Mouse (Mus musculus) heart, embryonic 16.5 days (tissue): Measurements from ENCODE around the gene Kctd7. TPM values are rescaled to one million over a fixed set of nuclear protein-coding genes. Genes with fewer than 3 reads are reported as not detected.

Experiments
- ATAC-seq: fragments of 200-750 bp; cut with Nextera tagmentation; replicated peaks from 2 replicates; pipeline ENCODE4 v1.8.0; 2017; ENCODE audit warnings: moderate number of reproducible peaks; ENCODE audit not compliant: insufficient read depth, low FRiP score; ENCODE audit errors: extremely low read depth
- H3K27ac ChIP-seq: fragments of 300-500 bp; sonication (generic); 2 replicates; pipeline ENCODE4 v1.5.1; 2014; ENCODE audit warnings: mild to moderate bottlenecking, low read length, control low read depth, moderate library complexity
- H3K27me3 ChIP-seq: fragments of 300-500 bp; sonication (generic); 2 replicates; pipeline ENCODE4 v1.6.1; 2014; ENCODE audit warnings: low read length, mixed read lengths; ENCODE audit not compliant: control insufficient read depth, insufficient read depth
- H3K36me3 ChIP-seq: fragments of 300-500 bp; sonication (generic); 2 replicates; pipeline ENCODE4 v1.6.1; 2014; ENCODE audit not compliant: control insufficient read depth, insufficient read depth
- H3K4me1 ChIP-seq: fragments of 300-500 bp; sonication (generic); 2 replicates; pipeline ENCODE4 v1.6.1; 2014; ENCODE audit warnings: low read length, mixed read lengths; ENCODE audit not compliant: control insufficient read depth, insufficient read depth
- H3K4me2 ChIP-seq: fragments of 300-500 bp; sonication (generic); 2 replicates; pipeline ENCODE4 v1.6.1; 2014; ENCODE audit warnings: low read depth, mild to moderate bottlenecking, control low read depth, low read length
- H3K4me3 ChIP-seq: fragments of 300-500 bp; sonication (generic); 2 replicates; pipeline ENCODE4 v1.5.1; 2014; ENCODE audit warnings: mild to moderate bottlenecking, control low read depth, low read length
- H3K9ac ChIP-seq: fragments of 300-500 bp; sonication (generic); 2 replicates; pipeline ENCODE4 v1.6.1; 2014; ENCODE audit warnings: low read length, control low read depth
- H3K9me3 ChIP-seq: fragments of 300-500 bp; sonication (generic); replicated peaks from 2 replicates; pipeline ENCODE4 v1.6.1; 2016; ENCODE audit warnings: low read length; ENCODE audit not compliant: control insufficient read depth
- WGBS: fragments of 180-500 bp; shearing (Covaris S2); extraction: QIAGEN DNeasy Blood & Tissue Kit; methylation state at CpG from one replicate; pipeline ENCODE4 v1.1.7; 2014; 5-methylcytosine and 5-hydroxymethylcytosine counted together
- polyA plus RNA-seq: library from polyadenylated mRNA; unstranded; fragments of >200 nt; fragmentation: Nextera tagmentation; extraction: Ambion mirVana; gene quantifications from 2 replicates; pipeline ENCODE4 v1.2.1, GENCODE M21; 2015

The Kctd7 gene
- polyA plus RNA-seq, 1 experiment from 2014 or later: 5.5 TPM

DNA sequence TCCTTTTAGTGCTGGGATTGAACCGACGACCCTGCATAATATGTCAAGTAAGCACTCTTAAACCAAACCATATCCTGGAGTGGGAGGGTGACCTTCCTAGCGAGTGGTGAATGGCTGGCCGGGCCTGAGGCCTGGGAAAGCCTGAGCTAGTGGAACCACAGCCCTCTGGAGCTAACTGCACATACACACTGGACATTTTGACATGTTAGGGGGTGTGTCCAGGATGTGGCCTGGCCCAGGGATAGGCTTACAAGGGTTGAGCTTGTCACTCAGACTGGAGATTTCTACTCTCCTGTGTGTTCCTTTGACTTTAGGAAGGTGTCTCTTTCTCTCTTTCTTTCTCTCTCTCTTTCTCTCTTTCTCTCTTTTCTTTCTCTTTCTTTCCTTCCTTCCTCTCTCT lies 13.9 kb downstream of the Kctd7 start:
- Histone ChIP-seq H3K27ac (no peak overlapping the region), H3K4me3 (no peak overlapping the region), H3K27me3 (no peaks in the 10 kb centered on the region), H3K9ac (no peak overlapping the region), H3K36me3 (no peaks in the 10 kb centered on the region), H3K4me2 (no peak overlapping the region), H3K4me1 (peaks cover 2% of the 10 kb centered on the region), H3K9me3 (no peaks in the 10 kb centered on the region)
- 84% methylated on average over 4 of the region's 4 CpGs for WGBS
- ATAC-seq: no peak

DNA sequence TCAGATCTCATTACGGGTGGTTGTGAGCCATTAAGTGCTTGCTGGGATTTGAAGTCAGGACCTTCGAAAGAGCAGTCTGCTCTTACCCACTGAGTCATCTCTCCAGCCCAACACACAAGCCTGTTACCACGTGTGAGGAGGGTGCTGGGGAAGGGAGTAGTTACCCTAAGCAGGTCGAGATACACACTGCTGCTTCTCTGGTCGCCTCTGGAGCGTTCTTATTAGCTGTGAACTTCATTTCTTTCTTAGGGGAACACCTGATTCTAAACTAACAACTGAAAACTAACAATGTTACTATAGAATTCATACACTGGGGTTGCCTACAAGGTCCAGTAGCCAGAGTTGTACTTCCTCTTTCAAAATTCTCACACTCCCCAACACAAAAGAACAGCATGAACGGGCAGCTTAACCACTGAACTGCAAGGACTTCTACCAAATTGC lies 15.1 kb downstream of the Kctd7 start:
- Histone ChIP-seq H3K27me3 (no peaks in the 10 kb centered on the region), H3K4me3 (no peak overlapping the region), H3K4me1 (peaks cover under 1% of the 10 kb centered on the region), H3K9me3 (no peaks in the 10 kb centered on the region), H3K27ac (no peak overlapping the region), H3K4me2 (no peak overlapping the region), H3K36me3 (no peaks in the 10 kb centered on the region), H3K9ac (no peak overlapping the region)
- ATAC-seq: no peak
- WGBS: 59% methylated on average over 7 of the region's 7 CpGs

DNA sequence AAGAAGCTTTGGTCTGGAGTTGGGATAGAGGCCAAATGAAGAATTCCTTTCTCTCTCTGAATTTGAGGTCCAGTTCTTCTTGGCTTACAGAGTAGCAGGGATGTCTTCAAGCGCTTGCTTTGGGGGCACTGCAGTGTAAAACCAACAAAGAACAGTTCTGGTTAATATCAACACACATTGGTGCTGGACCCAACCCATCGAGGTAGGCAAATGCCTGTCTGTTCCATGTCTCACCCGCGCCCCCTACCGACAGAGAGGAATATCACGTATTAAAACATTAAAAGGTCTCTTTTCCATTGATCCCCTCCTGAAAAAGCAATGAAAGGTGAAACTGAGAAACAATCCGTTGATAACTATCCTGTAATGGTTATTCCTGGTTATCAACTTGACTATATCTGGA lies 19.0 kb downstream of the Kctd7 start:
- Histone ChIP-seq H3K27me3 (no peaks in the 10 kb centered on the region), H3K27ac (no peak overlapping the region), H3K9me3 (no peaks in the 10 kb centered on the region), H3K4me1 (no peaks in the 10 kb centered on the region; the same call in 1 of the 2 replicates), H3K4me3 (no peak overlapping the region), H3K36me3 (no peaks in the 10 kb centered on the region), H3K9ac (no peak overlapping the region), H3K4me2 (no peak overlapping the region)
- 2% methylated on average over 7 of the region's 7 CpGs for WGBS
- no peak for ATAC-seq

DNA sequence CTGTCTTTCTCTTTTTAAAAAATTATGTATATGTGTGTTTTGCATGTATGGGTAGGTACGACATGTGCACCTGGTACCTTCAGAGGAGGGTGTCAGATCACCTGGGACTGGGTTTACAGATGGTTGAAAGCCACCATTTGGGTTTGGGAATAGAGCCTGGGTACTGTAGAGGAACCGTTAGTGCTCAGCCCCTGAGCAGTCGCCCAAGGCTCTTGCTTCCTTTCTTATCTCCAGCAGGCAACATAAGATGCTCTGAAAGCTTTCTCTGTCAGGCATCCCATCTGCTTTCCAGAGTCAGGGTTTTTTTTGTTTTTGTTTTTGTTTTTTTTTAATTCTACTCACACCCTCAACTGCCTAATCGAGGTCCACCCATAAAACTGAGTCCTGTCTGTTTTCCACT lies 20.6 kb downstream of the Kctd7 start:
- 54% methylated on average over 4 of the region's 4 CpGs for WGBS
- no peak for ATAC-seq
- no peak overlapping the region for H3K27ac ChIP-seq

DNA sequence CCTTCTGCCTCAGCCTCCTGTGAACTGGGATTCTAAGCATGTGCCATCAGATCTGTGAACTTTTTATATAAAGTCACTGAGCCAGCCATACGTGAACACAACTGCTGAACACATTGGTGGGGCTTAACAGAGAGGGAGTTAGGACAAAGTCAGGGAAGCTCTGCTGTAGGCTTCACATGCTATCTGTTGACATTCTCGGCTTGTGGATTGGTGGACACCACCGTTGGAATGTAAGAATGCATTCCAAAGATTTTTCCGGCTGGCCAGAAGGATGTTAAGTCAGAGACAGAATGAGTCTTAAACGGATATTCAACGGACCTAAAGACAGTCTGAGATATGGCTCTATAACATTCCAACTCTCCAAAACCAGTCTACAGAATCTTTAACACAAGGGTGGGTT lies 24.4 kb downstream of the Kctd7 start:
- ATAC-seq: no peak
- peaks cover 28% of the 10 kb centered on the region for H3K4me1 ChIP-seq
- no peaks in the 10 kb centered on the region for H3K9me3 ChIP-seq
- no peaks in the 10 kb centered on the region for H3K36me3 ChIP-seq
- H3K4me2 ChIP-seq: no peak overlapping the region
- no peak overlapping the region for H3K9ac ChIP-seq
- H3K27me3 ChIP-seq: no peaks in the 10 kb centered on the region
- H3K27ac ChIP-seq: peak overlapping the region; percentile 43; the same call in 1 of the 2 replicates
- no peak overlapping the region for H3K4me3 ChIP-seq
- WGBS: 21% methylated on average over 6 of the region's 6 CpGs

More for the DNA sequence above, 20.6 kb downstream of the Kctd7 start:
- Histone ChIP-seq H3K36me3 (no peaks in the 10 kb centered on the region), H3K27me3 (no peaks in the 10 kb centered on the region), H3K9me3 (no peaks in the 10 kb centered on the region), H3K4me2 (no peak overlapping the region), H3K9ac (no peak overlapping the region), H3K4me3 (no peak overlapping the region), H3K4me1 (peaks cover 7% of the 10 kb centered on the region)

DNA sequence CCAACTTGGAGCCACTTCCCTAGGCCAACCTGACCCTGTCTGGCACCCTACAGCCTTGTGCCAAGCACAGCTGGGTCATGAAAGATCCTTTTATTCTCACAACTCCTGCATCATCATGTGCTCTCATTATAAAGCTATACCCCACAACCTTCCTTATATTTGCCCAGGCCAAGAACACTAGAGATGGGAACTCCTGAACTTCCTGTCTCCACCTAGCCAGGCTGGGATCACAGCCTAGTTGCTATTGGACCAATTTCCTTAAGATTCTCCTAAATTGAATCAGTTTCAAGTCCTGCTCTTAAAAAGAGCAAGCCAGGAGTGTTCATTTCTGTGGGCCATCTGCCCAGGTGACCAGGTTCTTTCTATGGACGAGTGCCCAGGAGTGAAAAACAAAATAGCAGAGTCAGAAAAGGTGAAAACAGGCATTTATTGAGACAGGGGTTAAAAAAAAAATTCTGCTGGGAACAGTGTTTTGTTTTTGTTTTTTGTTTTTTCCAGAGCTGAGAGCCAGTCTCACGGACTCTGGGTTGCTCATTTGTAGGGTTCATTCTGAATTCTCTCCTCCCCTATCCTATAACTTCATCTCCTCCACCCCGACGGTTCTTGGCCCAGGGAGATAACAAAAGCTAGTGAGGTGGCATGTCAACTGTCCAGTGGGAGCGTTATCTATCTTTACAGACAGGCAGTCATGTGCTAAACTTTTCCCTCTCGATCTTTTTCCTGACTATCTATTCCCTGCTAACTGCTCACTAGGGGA lies 26.2 kb downstream of the Kctd7 start:
- Histone ChIP-seq H3K4me2 (peak overlapping the region; percentile 75), H3K4me3 (peak overlapping the region; percentile 95), H3K36me3 (no peaks in the 10 kb centered on the region), H3K9me3 (no peaks in the 10 kb centered on the region), H3K27ac (peak overlapping the region; percentile 86), H3K27me3 (no peaks in the 10 kb centered on the region), H3K9ac (peak overlapping the region; percentile 94), H3K4me1 (peaks cover 31% of the 10 kb centered on the region)
- WGBS: 7% methylated on average over 6 of the region's 6 CpGs
- ATAC-seq: no peak

DNA sequence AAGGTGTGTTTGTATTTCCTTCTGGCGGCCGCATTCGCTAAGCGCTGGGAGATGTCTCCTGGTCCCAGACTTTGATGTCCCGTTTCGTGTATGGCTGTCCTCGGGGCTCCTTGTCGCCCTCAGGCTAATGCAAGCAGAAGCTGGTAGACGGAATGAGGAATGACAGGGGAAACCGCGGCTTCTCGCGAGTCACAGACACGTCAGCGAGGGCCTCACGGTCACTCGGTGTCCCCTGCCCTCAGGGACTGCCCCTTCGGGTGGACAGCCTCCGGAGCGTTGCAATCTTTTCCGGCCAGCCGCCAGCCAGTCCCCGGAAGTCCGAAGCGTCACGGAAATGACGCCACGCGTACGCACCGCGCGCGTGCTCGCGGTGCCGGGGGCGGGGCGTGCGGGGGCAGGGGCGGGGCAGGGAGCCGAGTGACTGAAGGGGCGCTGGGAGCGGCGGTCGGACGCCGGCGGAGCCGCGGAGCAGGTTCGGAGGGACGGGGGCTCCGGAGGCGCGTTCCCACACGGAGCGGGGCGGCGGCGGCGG lies 26.8 kb downstream of the Kctd7 start, which contains the start of gene Rabgef1:
Gene Rabgef1, plus strand, starts transcription at position 376 of the 532 bp plus-strand sequence.
- no peaks in the 10 kb centered on the region for H3K9me3 ChIP-seq
- WGBS: under 1% methylated on average over 59 of the region's 62 CpGs
- peak within 1 kb of the TSS; percentile 86 for H3K27ac ChIP-seq
- H3K9ac ChIP-seq: peak within 1 kb of the TSS; percentile 94
- peaks cover 31% of the 10 kb centered on the region for H3K4me1 ChIP-seq
- ATAC-seq: peak; percentile 93
- peak within 1 kb of the TSS; percentile 83 for H3K4me2 ChIP-seq
- H3K36me3 ChIP-seq: no peaks in the 10 kb centered on the region
- no peaks in the 10 kb centered on the region for H3K27me3 ChIP-seq
- H3K4me3 ChIP-seq: peak within 1 kb of the TSS; percentile 95

DNA sequence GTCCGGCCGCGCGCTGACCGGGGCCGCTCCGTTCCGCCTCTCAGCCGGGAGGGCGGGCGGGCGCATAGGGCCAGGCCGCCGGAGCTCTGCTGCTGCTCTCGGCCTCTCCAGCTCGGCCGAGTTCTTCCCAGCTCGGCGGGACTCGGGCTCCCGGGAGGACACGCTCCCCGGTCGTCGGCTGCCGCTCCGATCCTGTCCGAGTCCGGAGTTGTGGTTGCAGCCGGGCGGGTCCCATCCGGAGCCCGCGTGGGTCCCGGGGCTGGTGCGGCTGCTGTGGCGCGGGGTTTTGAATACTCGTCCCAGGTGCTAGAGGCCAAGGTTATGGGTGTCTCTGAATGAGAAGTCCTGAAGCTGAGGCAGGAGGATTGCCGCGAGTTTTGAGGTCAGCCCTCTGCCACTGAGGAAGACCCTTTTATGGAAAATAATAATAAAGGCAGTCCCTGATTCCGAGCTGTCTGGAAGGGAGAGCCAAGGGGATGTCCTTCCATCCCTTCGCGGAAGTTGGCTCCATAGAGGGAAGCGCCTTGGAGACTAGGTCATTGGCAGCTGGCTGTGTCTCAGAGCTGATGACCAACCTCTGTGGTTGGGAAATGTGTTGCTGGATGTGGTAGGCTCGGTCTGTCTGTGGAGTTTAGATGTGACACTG lies 27.4 kb downstream of the Kctd7 start:
- Histone ChIP-seq H3K27me3 (no peaks in the 10 kb centered on the region), H3K9ac (peak overlapping the region; percentile 94), H3K27ac (peak overlapping the region; percentile 86), H3K36me3 (no peaks in the 10 kb centered on the region), H3K4me1 (peaks cover 31% of the 10 kb centered on the region), H3K4me2 (peak overlapping the region; percentile 83), H3K4me3 (peak overlapping the region; percentile 95), H3K9me3 (no peaks in the 10 kb centered on the region)
- ATAC-seq: peak; percentile 74
- WGBS: under 1% methylated on average over 32 of the region's 46 CpGs

DNA sequence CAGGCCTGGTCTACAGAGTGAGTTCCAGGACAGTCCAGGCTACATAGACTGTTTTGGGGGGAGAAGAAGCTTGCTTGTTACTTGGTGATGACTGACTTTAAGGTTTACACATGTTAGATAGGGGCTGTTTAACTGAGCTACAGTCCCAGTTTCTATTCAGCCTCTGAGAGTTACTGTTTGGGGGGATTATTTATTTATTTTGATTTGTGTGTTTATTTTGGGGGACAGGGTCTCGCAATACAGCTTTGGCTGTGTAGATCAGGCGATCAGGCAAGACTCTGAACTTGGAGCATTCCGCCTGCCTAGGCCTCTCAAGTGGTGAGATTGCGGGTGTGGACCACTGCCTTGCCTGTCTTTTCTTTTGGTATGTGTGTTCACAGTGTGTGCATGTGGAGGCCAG lies 28.4 kb downstream of the Kctd7 start:
- WGBS: 78% methylated on average over 4 of the region's 4 CpGs
- peak overlapping the region; percentile 83 for H3K4me2 ChIP-seq
- no peaks in the 10 kb centered on the region for H3K9me3 ChIP-seq
- H3K36me3 ChIP-seq: no peaks in the 10 kb centered on the region
- H3K27me3 ChIP-seq: no peaks in the 10 kb centered on the region
- ATAC-seq: no peak
- H3K4me3 ChIP-seq: no peak overlapping the region; the same call in 1 of the 2 replicates
- H3K27ac ChIP-seq: no peak overlapping the region
- peaks cover 31% of the 10 kb centered on the region for H3K4me1 ChIP-seq
- H3K9ac ChIP-seq: no peak overlapping the region
